In the genomic region with DNA sequence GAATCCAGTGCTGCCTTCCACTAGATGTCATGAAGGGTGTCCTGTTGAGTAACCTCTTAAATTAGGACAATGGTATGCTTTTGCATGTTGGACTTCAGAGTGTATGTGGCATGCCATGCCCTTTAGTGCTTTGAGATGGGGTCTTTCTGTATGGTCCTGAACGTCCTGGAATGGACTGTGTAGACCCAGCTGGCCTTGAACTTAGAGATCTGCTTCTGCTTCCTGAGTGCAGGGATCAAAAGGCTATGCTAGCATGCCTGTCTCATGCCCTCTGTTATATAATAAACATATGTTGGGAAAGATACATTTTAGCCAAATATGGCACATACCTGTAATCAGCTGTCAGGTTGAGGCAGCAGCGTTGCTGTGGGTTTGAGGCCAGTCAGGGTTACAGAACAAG, we compare ENCODE assay signal across 14 mouse cellular contexts. TPM values are rescaled to one million over a fixed set of nuclear protein-coding genes. Genes with fewer than 3 reads are reported as not detected.
DNase-seq lines count a peak whose midpoint lies in the region; ATAC-seq and TF ChIP-seq lines count a peak whose summit lies in the region.
"Had no signal": no experiment of that assay in that cellular context is flagged by ENCODE, and none has a peak within 500 bp of the region (broad histone marks: within the 10 kb centered on the region; RNA-seq: fewer than 3 reads in every experiment).

No protein-coding gene starts in this region.

- TF ChIP-seq CTCF in midbrain, postnatal 0 days (IDR thresholded peaks at IDR 0.05) = no peak

- no peak for DNase-seq in forebrain, embryonic 11.5 days (ENCODE audit: low spot score)
- DNase-seq in kidney, postnatal 4 days = no peak
- no peak for DNase-seq in midbrain, postnatal 0 days (ENCODE audit: low spot score)
- no peak for DNase-seq in testis, postnatal 14 days (ENCODE audit: low spot score)
- DNase-seq: adrenal gland, postnatal 10 days; cerebellum, postnatal 14 days; kidney, postnatal 25 days; liver, embryonic 13.5 days; thymus, adult 18-20 months had no signal

- no peak overlapping the region for H3K4me3 ChIP-seq in forebrain, embryonic 16.5 days (replicated peaks; ENCODE audit: low read length)
- H3K4me3 ChIP-seq in forebrain, embryonic 11.5 days (ENCODE audit: low read depth, low read length) = no peak overlapping the region
- H3K4me3 ChIP-seq in kidney, embryonic 15.5 days (replicated peaks) = no peak overlapping the region
- 0 out of 2 replicates have a peak overlapping the region, but pooled peaks have one; percentile 97 for H3K4me3 ChIP-seq in midbrain, embryonic 13.5 days (replicated peaks)
- H3K4me3 ChIP-seq in midbrain, postnatal 0 days (ENCODE audit: low read depth, low read length) = no peak overlapping the region
- no peak overlapping the region for H3K4me3 ChIP-seq in neural tube, embryonic 14.5 days (ENCODE audit: low read depth, low read length)

- H3K4me2 ChIP-seq in forebrain, embryonic 16.5 days (ENCODE audit: low read length) = 0 out of 2 replicates have a peak overlapping the region, but pooled peaks have one; percentile 21
- H3K4me2 ChIP-seq in forebrain, embryonic 11.5 days (ENCODE audit: low read depth, low read length, severe bottlenecking) = no peak overlapping the region
- H3K4me2 ChIP-seq in kidney, embryonic 15.5 days = peak overlapping the region; percentile 71
- H3K4me2 ChIP-seq in midbrain, embryonic 13.5 days (replicated peaks) = peak overlapping the region; percentile 88
- H3K4me2 ChIP-seq in midbrain, postnatal 0 days (ENCODE audit: low read depth, low read length, poor library complexity, severe bottlenecking) = no peak overlapping the region
- peak overlapping the region; percentile 96; the same call in 1 of the 2 replicates for H3K4me2 ChIP-seq in neural tube, embryonic 14.5 days (ENCODE audit: low read depth, low read length)

- no peaks in the 10 kb centered on the region for H3K27me3 ChIP-seq in forebrain, embryonic 16.5 days (replicated peaks; ENCODE audit: control insufficient read depth, insufficient read depth, low read length)
- H3K27me3 ChIP-seq in forebrain, embryonic 11.5 days (ENCODE audit: control insufficient read depth, insufficient read depth, low read length) = no peaks in the 10 kb centered on the region
- H3K27me3 ChIP-seq in kidney, embryonic 15.5 days = no peaks in the 10 kb centered on the region
- H3K27me3 ChIP-seq in midbrain, embryonic 13.5 days = no peaks in the 10 kb centered on the region
- no peaks in the 10 kb centered on the region for H3K27me3 ChIP-seq in midbrain, postnatal 0 days (ENCODE audit: insufficient read depth, low read length)
- H3K27me3 ChIP-seq in neural tube, embryonic 14.5 days (ENCODE audit: control insufficient read depth, insufficient read depth, low read length) = no peaks in the 10 kb centered on the region
- H3K27me3 ChIP-seq: embryonic facial prominence, embryonic 15.5 days; liver, embryonic 13.5 days had no signal

- no peaks in the 10 kb centered on the region for H3K9me3 ChIP-seq in forebrain, embryonic 16.5 days (ENCODE audit: control insufficient read depth, low read length)
- H3K9me3 ChIP-seq in forebrain, embryonic 11.5 days (ENCODE audit: control insufficient read depth, low read length) = no peaks in the 10 kb centered on the region
- H3K9me3 ChIP-seq in kidney, embryonic 15.5 days (replicated peaks) = no peaks in the 10 kb centered on the region
- H3K9me3 ChIP-seq in midbrain, embryonic 13.5 days = no peaks in the 10 kb centered on the region
- no peaks in the 10 kb centered on the region for H3K9me3 ChIP-seq in midbrain, postnatal 0 days (ENCODE audit: low read length)
- no peaks in the 10 kb centered on the region for H3K9me3 ChIP-seq in neural tube, embryonic 14.5 days (ENCODE audit: control insufficient read depth, low read length)
- H3K9me3 ChIP-seq: embryonic facial prominence, embryonic 15.5 days; liver, embryonic 13.5 days had no signal

- WGBS in forebrain, embryonic 16.5 days = 75% methylated on average over 2 of the region's 2 CpGs
- 81% methylated on average over 2 of the region's 2 CpGs for WGBS in forebrain, embryonic 11.5 days
- WGBS in kidney, embryonic 15.5 days = 56% methylated on average over 2 of the region's 2 CpGs
- WGBS in midbrain, embryonic 13.5 days = 75% methylated on average over 2 of the region's 2 CpGs
- WGBS in midbrain, postnatal 0 days = 61% methylated on average over 2 of the region's 2 CpGs
- WGBS in neural tube, embryonic 14.5 days = 71% methylated on average over 2 of the region's 2 CpGs

- no peaks in the 10 kb centered on the region for H3K36me3 ChIP-seq in forebrain, embryonic 16.5 days (ENCODE audit: control insufficient read depth, insufficient read depth)
- no peaks in the 10 kb centered on the region for H3K36me3 ChIP-seq in forebrain, embryonic 11.5 days (ENCODE audit: control insufficient read depth, insufficient read depth, low read length)
- H3K36me3 ChIP-seq in kidney, embryonic 15.5 days = peaks cover 20% of the 10 kb centered on the region
- H3K36me3 ChIP-seq in midbrain, embryonic 13.5 days = peaks cover 13% of the 10 kb centered on the region; the same call in 1 of the 2 replicates
- 0 out of 2 replicates have a peak, but pooled peaks cover 4% of the 10 kb centered on the region for H3K36me3 ChIP-seq in midbrain, postnatal 0 days (ENCODE audit: insufficient read depth, low read length)
- no peaks in the 10 kb centered on the region for H3K36me3 ChIP-seq in neural tube, embryonic 14.5 days (ENCODE audit: control insufficient read depth, insufficient read depth, low read length)

- no peak overlapping the region for H3K9ac ChIP-seq in forebrain, embryonic 16.5 days (replicated peaks; ENCODE audit: low read depth, low read length)
- no peak overlapping the region for H3K9ac ChIP-seq in forebrain, embryonic 11.5 days (ENCODE audit: low read length)
- H3K9ac ChIP-seq in kidney, embryonic 15.5 days = peak overlapping the region; percentile 26; the same call in 1 of the 2 replicates
- H3K9ac ChIP-seq in midbrain, embryonic 13.5 days (replicated peaks) = no peak overlapping the region
- no peak overlapping the region for H3K9ac ChIP-seq in midbrain, postnatal 0 days (replicated peaks; ENCODE audit: low read length, poor library complexity, severe bottlenecking)
- 0 out of 2 replicates have a peak overlapping the region, but pooled peaks have one; percentile 2 for H3K9ac ChIP-seq in neural tube, embryonic 14.5 days (replicated peaks; ENCODE audit: low read depth, low read length)
- H3K9ac ChIP-seq: embryonic facial prominence, embryonic 15.5 days had no signal

- no peak overlapping the region for H3K27ac ChIP-seq in forebrain, embryonic 16.5 days (ENCODE audit: low read length)
- no peak overlapping the region for H3K27ac ChIP-seq in forebrain, embryonic 11.5 days (ENCODE audit: low read depth, low read length)
- no peak overlapping the region for H3K27ac ChIP-seq in kidney, embryonic 15.5 days
- H3K27ac ChIP-seq in midbrain, embryonic 13.5 days = no peak overlapping the region
- H3K27ac ChIP-seq in midbrain, postnatal 0 days (ENCODE audit: low read depth, low read length) = no peak overlapping the region
- no peak overlapping the region for H3K27ac ChIP-seq in neural tube, embryonic 14.5 days (ENCODE audit: low read depth, low read length)
- H3K27ac ChIP-seq: embryonic facial prominence, embryonic 15.5 days; liver, embryonic 13.5 days had no signal

- no peak for ATAC-seq in forebrain, embryonic 16.5 days
- no peak for ATAC-seq in forebrain, embryonic 11.5 days (replicated peaks; ENCODE audit: low FRiP score)
- ATAC-seq in kidney, embryonic 15.5 days (replicated peaks; ENCODE audit: low FRiP score) = no peak
- no peak for ATAC-seq in midbrain, embryonic 13.5 days
- no peak for ATAC-seq in midbrain, postnatal 0 days (ENCODE audit: low FRiP score)
- no peak for ATAC-seq in neural tube, embryonic 14.5 days (ENCODE audit: low read depth)

- H3K4me1 ChIP-seq in forebrain, embryonic 16.5 days (replicated peaks; ENCODE audit: control insufficient read depth, insufficient read depth, low read length) = peaks cover 38% of the 10 kb centered on the region
- peaks cover 13% of the 10 kb centered on the region for H3K4me1 ChIP-seq in forebrain, embryonic 11.5 days (replicated peaks; ENCODE audit: control insufficient read depth, insufficient read depth, low read length)
- peaks cover 42% of the 10 kb centered on the region for H3K4me1 ChIP-seq in kidney, embryonic 15.5 days
- H3K4me1 ChIP-seq in midbrain, embryonic 13.5 days (replicated peaks) = peaks cover 48% of the 10 kb centered on the region
- peaks cover 21% of the 10 kb centered on the region for H3K4me1 ChIP-seq in midbrain, postnatal 0 days (ENCODE audit: insufficient read depth, low read length)
- H3K4me1 ChIP-seq in neural tube, embryonic 14.5 days (ENCODE audit: control insufficient read depth, insufficient read depth, low read length) = peaks cover 34% of the 10 kb centered on the region

RNA-seq across cellular contexts. Expression of a gene that starts 2.6 kb away (rescaled TPM):
- 17.9 and 19.3 TPM in 2 replicates for polyA plus RNA-seq in forebrain, embryonic 16.5 days (2015; fragmentation: Nextera tagmentation; extraction: Ambion mirVana)
- polyA plus RNA-seq in forebrain, embryonic 11.5 days (2014; fragmentation: Nextera tagmentation; extraction: Ambion mirVana) = 21.2 and 21.8 TPM in 2 replicates
- polyA plus RNA-seq in kidney, embryonic 15.5 days (2015; fragmentation: Nextera tagmentation; extraction: Ambion mirVana) = 17.8 and 17.9 TPM in 2 replicates
- 18.6 and 18.7 TPM in 2 replicates for polyA plus RNA-seq in midbrain, embryonic 13.5 days (2015; fragmentation: Nextera tagmentation; extraction: Ambion mirVana)
- total RNA-seq in midbrain, postnatal 0 days (2014; rRNA removed) = 17.7 and 18.5 TPM in 2 replicates
- polyA plus RNA-seq in midbrain, postnatal 0 days (2015; fragmentation: Nextera tagmentation; extraction: Ambion mirVana) = 12.0 and 14.8 TPM in 2 replicates
- 12.9 and 17.9 TPM in 2 replicates for polyA plus RNA-seq in neural tube, embryonic 14.5 days (2014; fragmentation: Nextera tagmentation; extraction: Ambion mirVana)

RNA-seq across cellular contexts. Expression of a gene that starts 41.6 kb away (rescaled TPM):
- 53.6 and 57.5 TPM in 2 replicates for polyA plus RNA-seq in forebrain, embryonic 16.5 days (2015; fragmentation: Nextera tagmentation; extraction: Ambion mirVana)
- 52.5 and 67.0 TPM in 2 replicates for polyA plus RNA-seq in forebrain, embryonic 11.5 days (2014; fragmentation: Nextera tagmentation; extraction: Ambion mirVana)
- 56.9 and 59.8 TPM in 2 replicates for polyA plus RNA-seq in kidney, embryonic 15.5 days (2015; fragmentation: Nextera tagmentation; extraction: Ambion mirVana)
- 51.3 and 53.7 TPM in 2 replicates for polyA plus RNA-seq in midbrain, embryonic 13.5 days (2015; fragmentation: Nextera tagmentation; extraction: Ambion mirVana)
- total RNA-seq in midbrain, postnatal 0 days (2014; rRNA removed) = 20.1 and 23.2 TPM in 2 replicates
- polyA plus RNA-seq in midbrain, postnatal 0 days (2015; fragmentation: Nextera tagmentation; extraction: Ambion mirVana) = 24.6 and 25.5 TPM in 2 replicates
- 52.1 and 54.2 TPM in 2 replicates for polyA plus RNA-seq in neural tube, embryonic 14.5 days (2014; fragmentation: Nextera tagmentation; extraction: Ambion mirVana)

RNA-seq across cellular contexts. Expression of a gene that starts 41.7 kb away (rescaled TPM):
- polyA plus RNA-seq in forebrain, embryonic 16.5 days (2015; fragmentation: Nextera tagmentation; extraction: Ambion mirVana) = 12.8 and 14.1 TPM in 2 replicates
- polyA plus RNA-seq in forebrain, embryonic 11.5 days (2014; fragmentation: Nextera tagmentation; extraction: Ambion mirVana) = 27.6 and 32.6 TPM in 2 replicates
- 23.3 and 26.1 TPM in 2 replicates for polyA plus RNA-seq in kidney, embryonic 15.5 days (2015; fragmentation: Nextera tagmentation; extraction: Ambion mirVana)
- 16.3 and 18.2 TPM in 2 replicates for polyA plus RNA-seq in midbrain, embryonic 13.5 days (2015; fragmentation: Nextera tagmentation; extraction: Ambion mirVana)
- total RNA-seq in midbrain, postnatal 0 days (2014; rRNA removed) = 12.8 and 16.5 TPM in 2 replicates
- polyA plus RNA-seq in midbrain, postnatal 0 days (2015; fragmentation: Nextera tagmentation; extraction: Ambion mirVana) = 5.7 TPM in 2 replicates
- 10.6 and 16.7 TPM in 2 replicates for polyA plus RNA-seq in neural tube, embryonic 14.5 days (2014; fragmentation: Nextera tagmentation; extraction: Ambion mirVana)

Comparison
In these comparisons a context has a peak if more than half of its experiments do, and no peak if none do; other contexts are left out.
1. H3K4me2 ChIP-seq: peak in forebrain, embryonic 16.5 days (single experiment), kidney, embryonic 15.5 days (single experiment), midbrain, embryonic 13.5 days (single experiment) and neural tube, embryonic 14.5 days (single experiment); none in forebrain, embryonic 11.5 days (single experiment) and midbrain, postnatal 0 days (single experiment).
2. H3K9ac ChIP-seq: peak in kidney, embryonic 15.5 days (single experiment) and neural tube, embryonic 14.5 days (single experiment); none in forebrain, embryonic 16.5 days (single experiment), forebrain, embryonic 11.5 days (single experiment), midbrain, embryonic 13.5 days (single experiment) and midbrain, postnatal 0 days (single experiment).